Mouse (Mus musculus) megakaryocyte, embryonic 14.5 days (primary cell): ENCODE measurements at regions not wholly inside any gene's neighbourhood (a gene's known extent, or its start where the extent isn't known, plus 50 kb on each side); places are given as distances from the start of the nearest gene placed in this dataset.
"Not testable (repeated sequence)": the region's sequence is repeated elsewhere in the genome, so short reads cannot be mapped to it uniquely, and the experiment has no call there.

Source experiments
- FLI1 ChIP-seq: IDR thresholded peaks from 2 replicates; pipeline ENCODE4 v1.6.1; 2012; ENCODE audit warnings: low read length, inconsistent platforms, mixed read lengths
- GATA1 ChIP-seq: IDR thresholded peaks from 3 replicates; pipeline ENCODE4 v1.6.1; 2012; ENCODE audit warnings: mixed read lengths, low read length, inconsistent platforms, borderline replicate concordance

DNA sequence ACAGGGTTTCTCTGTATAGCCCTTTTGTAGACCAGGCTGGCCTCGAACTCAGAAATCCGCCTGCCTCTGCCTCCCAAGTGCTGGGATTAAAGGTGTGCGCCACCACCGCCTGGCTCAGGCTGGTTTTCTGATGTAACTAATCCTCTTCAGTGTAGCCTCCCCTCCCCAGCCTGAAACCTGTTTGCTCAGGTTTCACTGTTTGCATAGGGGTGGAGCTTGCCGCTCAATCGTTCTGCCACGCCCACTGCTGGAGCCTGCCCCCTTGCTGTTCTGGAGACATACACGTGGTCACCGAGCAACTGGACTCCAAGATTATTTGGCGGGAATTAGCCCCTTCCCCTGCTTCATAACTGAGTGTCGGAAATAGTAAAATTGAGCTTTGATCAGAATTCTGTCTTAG, 110.6 kb upstream of the Map3k1 start:
- not testable (repeated sequence) for TF ChIP-seq GATA1, FLI1
